Mouse (Mus musculus) lung, embryonic 16.5 days (tissue): Measurements from ENCODE around the gene Ccdc113. TPM values are rescaled to one million over a fixed set of nuclear protein-coding genes. Genes with fewer than 3 reads are reported as not detected.

Source experiments
- ATAC-seq: fragments of 200-750 bp; cut with Nextera tagmentation; 2 replicates; pipeline ENCODE4 v1.8.0; 2017; ENCODE audit warnings: low read depth, mild to moderate bottlenecking, moderate library complexity
- H3K27ac ChIP-seq: fragments of 300-500 bp; sonication (generic); 2 replicates; pipeline ENCODE4 v1.5.1; 2014; ENCODE audit warnings: mild to moderate bottlenecking, control low read depth, low read length
- H3K27me3 ChIP-seq: fragments of 300-500 bp; sonication (generic); 2 replicates; pipeline ENCODE4 v1.6.1; 2014; ENCODE audit warnings: low read depth, low read length, mixed read lengths; ENCODE audit not compliant: control insufficient read depth, insufficient read depth
- H3K36me3 ChIP-seq: fragments of 300-500 bp; sonication (generic); 2 replicates; pipeline ENCODE4 v1.6.1; 2014; ENCODE audit warnings: low read length; ENCODE audit not compliant: control insufficient read depth, insufficient read depth
- H3K4me1 ChIP-seq: fragments of 300-500 bp; sonication (generic); replicated peaks from 2 replicates; pipeline ENCODE4 v1.6.1; 2014; ENCODE audit warnings: low read length, mixed read lengths; ENCODE audit not compliant: control insufficient read depth, insufficient read depth
- H3K4me2 ChIP-seq: fragments of 300-500 bp; sonication (generic); 2 replicates; pipeline ENCODE4 v1.6.1; 2014; ENCODE audit warnings: low read depth, low read length, control low read depth
- H3K4me3 ChIP-seq: fragments of 300-500 bp; sonication (generic); 2 replicates; pipeline ENCODE4 v1.5.1; 2014; ENCODE audit warnings: mild to moderate bottlenecking, low read length, control low read depth
- H3K9ac ChIP-seq: fragments of 300-500 bp; sonication (generic); 2 replicates; pipeline ENCODE4 v1.6.1; 2014; ENCODE audit warnings: low read length, control low read depth
- H3K9me3 ChIP-seq: fragments of 300-500 bp; sonication (generic); 2 replicates; pipeline ENCODE4 v1.6.1; 2016; ENCODE audit warnings: low read length; ENCODE audit not compliant: control insufficient read depth
- WGBS: fragments of 180-500 bp; shearing (Covaris S2); extraction: QIAGEN DNeasy Blood & Tissue Kit; methylation state at CpG from one replicate; pipeline ENCODE4 v1.1.7; 2014; 5-methylcytosine and 5-hydroxymethylcytosine counted together
- polyA plus RNA-seq: library from polyadenylated mRNA; unstranded; fragments of >200 nt; fragmentation: Nextera tagmentation; extraction: Ambion mirVana; gene quantifications from 2 replicates; pipeline ENCODE4 v1.2.1, GENCODE M21; 2015

Ccdc113 gene
- 6.3 and 9.8 TPM in 2 replicates for polyA plus RNA-seq

GRCm38 (mm10) chr8:95533584-95534387, at the start of gene Ccdc113:
Gene Ccdc113, plus strand, starts transcription at chr8:95534085.
- Histone ChIP-seq H3K36me3 (no peaks in the 10 kb centered on the region), H3K9ac (peak within 1 kb of the TSS; percentile 53), H3K27me3 (no peaks in the 10 kb centered on the region), H3K4me2 (peak within 1 kb of the TSS; percentile 78), H3K4me3 (peak within 1 kb of the TSS; percentile 51), H3K4me1 (0 out of 2 replicates have a peak, but pooled peaks cover 3% of the 10 kb centered on the region), H3K9me3 (no peaks in the 10 kb centered on the region), H3K27ac (no peak within 1 kb of the TSS)
- peak; percentile 87 for ATAC-seq
- 7% methylated on average over 33 of the region's 33 CpGs for WGBS

- peaks cover 11% of the 10 kb centered on the region for H3K36me3 ChIP-seq
- peak overlapping the region; percentile 91 for H3K4me3 ChIP-seq
- H3K9ac ChIP-seq, result peak overlapping the region; percentile 92
- H3K9me3 ChIP-seq, result no peaks in the 10 kb centered on the region
- ATAC-seq, result peak; percentile 72
- H3K27me3 ChIP-seq, result no peaks in the 10 kb centered on the region
- peaks cover 9% of the 10 kb centered on the region for H3K4me1 ChIP-seq
- 0% methylated on average over 26 of the region's 95 CpGs for WGBS
- peak overlapping the region; percentile 16 for H3K27ac ChIP-seq
- peak overlapping the region; percentile 94 for H3K4me2 ChIP-seq
Observed at GRCm38 (mm10) chr8:95487800-95488697, 45.8 kb upstream of the Ccdc113 start.

GRCm38 (mm10) chr8:95488698-95489332, 45.1 kb upstream of the Ccdc113 start:
- peak overlapping the region; percentile 71 for H3K4me2 ChIP-seq
- H3K9me3 ChIP-seq, result no peaks in the 10 kb centered on the region
- peak; percentile 94 for ATAC-seq
- H3K4me1 ChIP-seq, result peaks cover 9% of the 10 kb centered on the region
- H3K36me3 ChIP-seq, result peaks cover 9% of the 10 kb centered on the region
- peak overlapping the region; percentile 92 for H3K9ac ChIP-seq
- WGBS, result 1% methylated on average over 17 of the region's 42 CpGs
- H3K27ac ChIP-seq, result no peak overlapping the region; the same call in 1 of the 2 replicates
- H3K27me3 ChIP-seq, result no peaks in the 10 kb centered on the region
- peak overlapping the region; percentile 91 for H3K4me3 ChIP-seq

- no peaks in the 10 kb centered on the region for H3K27me3 ChIP-seq
- no peaks in the 10 kb centered on the region for H3K9me3 ChIP-seq
- peaks cover 9% of the 10 kb centered on the region for H3K4me1 ChIP-seq
- H3K9ac ChIP-seq, result peak within 1 kb of the TSS; percentile 92
- H3K4me2 ChIP-seq, result peak within 1 kb of the TSS; percentile 71
- WGBS, result 61% methylated on average over 5 of the region's 5 CpGs
- peaks cover 3% of the 10 kb centered on the region; the same call in 1 of the 2 replicates for H3K36me3 ChIP-seq
- ATAC-seq, result no peak
- H3K27ac ChIP-seq, result no peak within 1 kb of the TSS
- H3K4me3 ChIP-seq, result peak within 1 kb of the TSS; percentile 91
Observed at GRCm38 (mm10) chr8:95490006-95490405, 43.9 kb upstream of the Ccdc113 start, which contains the start of gene Csnk2a2. Gene Csnk2a2, minus strand, starts transcription at chr8:95490039.

- H3K4me3 ChIP-seq, result no peak overlapping the region
- 62% methylated on average over 4 of the region's 4 CpGs for WGBS
Observed at GRCm38 (mm10) chr8:95492057-95492456, 41.8 kb upstream of the Ccdc113 start.

GRCm38 (mm10) chr8:95495444-95495843, 38.4 kb upstream of the Ccdc113 start:
- ATAC-seq, result no peak
- Histone ChIP-seq H3K36me3 (no peaks in the 10 kb centered on the region), H3K9ac (no peak overlapping the region), H3K27me3 (no peaks in the 10 kb centered on the region; the same call in 1 of the 2 replicates), H3K9me3 (no peaks in the 10 kb centered on the region), H3K4me1 (peaks cover 3% of the 10 kb centered on the region; the same call in 1 of the 2 replicates), H3K27ac (no peak overlapping the region), H3K4me2 (no peak overlapping the region), H3K4me3 (no peak overlapping the region)
- WGBS, result 82% methylated on average over 6 of the region's 6 CpGs

More at GRCm38 (mm10) chr8:95492057-95492456, 41.8 kb upstream of the Ccdc113 start:
- Histone ChIP-seq H3K9ac (no peak overlapping the region), H3K27ac (no peak overlapping the region), H3K4me1 (peaks cover 11% of the 10 kb centered on the region), H3K4me2 (no peak overlapping the region), H3K9me3 (no peaks in the 10 kb centered on the region), H3K27me3 (no peaks in the 10 kb centered on the region), H3K36me3 (no peaks in the 10 kb centered on the region)
- no peak for ATAC-seq

- Histone ChIP-seq H3K27ac (no peak overlapping the region), H3K27me3 (no peaks in the 10 kb centered on the region; the same call in 1 of the 2 replicates), H3K9me3 (no peaks in the 10 kb centered on the region), H3K4me1 (peaks cover 3% of the 10 kb centered on the region; the same call in 1 of the 2 replicates), H3K9ac (no peak overlapping the region), H3K4me2 (no peak overlapping the region), H3K36me3 (no peaks in the 10 kb centered on the region), H3K4me3 (no peak overlapping the region)
- ATAC-seq, result peak; percentile 57; the same call in 1 of the 2 replicates
- WGBS, result 20% methylated on average over 3 of the region's 3 CpGs
Observed at GRCm38 (mm10) chr8:95496420-95496819, 37.5 kb upstream of the Ccdc113 start.

- Histone ChIP-seq H3K27ac (no peak overlapping the region), H3K36me3 (no peaks in the 10 kb centered on the region), H3K9ac (no peak overlapping the region), H3K4me1 (peaks cover 3% of the 10 kb centered on the region; the same call in 1 of the 2 replicates), H3K27me3 (no peaks in the 10 kb centered on the region; the same call in 1 of the 2 replicates), H3K4me3 (no peak overlapping the region), H3K9me3 (no peaks in the 10 kb centered on the region), H3K4me2 (no peak overlapping the region)
- ATAC-seq, result no peak
- WGBS, result 60% methylated on average over 3 of the region's 3 CpGs
Observed at GRCm38 (mm10) chr8:95497821-95498220, 36.1 kb upstream of the Ccdc113 start.
